Comparison of ENCODE assay signal across 9 mouse cellular contexts in the genomic region with DNA sequence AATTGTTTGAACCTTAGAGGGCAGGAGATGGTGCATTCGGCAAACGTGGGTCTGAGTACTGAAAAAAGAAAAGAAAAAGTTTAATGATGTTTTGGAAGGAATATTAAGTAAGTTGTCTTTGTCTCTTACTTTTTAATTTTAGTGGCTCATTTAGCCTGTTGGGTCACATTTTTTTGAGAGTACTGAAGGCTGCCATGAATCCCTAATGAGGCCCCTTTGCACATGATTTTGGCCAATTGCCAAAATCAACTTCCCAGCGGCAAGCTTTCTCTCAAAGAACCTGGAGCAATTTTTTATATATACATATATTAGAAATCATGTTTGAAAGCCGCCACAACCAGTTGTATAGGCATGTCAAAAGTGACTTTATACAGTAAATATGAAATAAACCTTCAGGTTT.
A peak's percentile ranks its signal among the peaks of the same experiment; 100 is the strongest.
DNase-seq lines count a peak whose midpoint lies in the region; ATAC-seq and TF ChIP-seq lines count a peak whose summit lies in the region.
"Had no signal": no experiment of that assay in that cellular context is flagged by ENCODE, and none has a peak within 500 bp of the region (broad histone marks: within the 10 kb centered on the region; RNA-seq: fewer than 3 reads in every experiment).

No protein-coding gene starts in this region.

- TF ChIP-seq CTCF in kidney, adult 2 months (conservative IDR thresholded peaks at IDR 0.05; ENCODE audit: insufficient read depth, insufficient read length, low read depth, low read length), result no peak

- H3K27me3 ChIP-seq in kidney, adult 2 months (replicated peaks; ENCODE audit: control insufficient read depth, insufficient read depth, low read length), result no peaks in the 10 kb centered on the region
- H3K27me3 ChIP-seq in midbrain, embryonic 11.5 days (ENCODE audit: control insufficient read depth, insufficient read depth, low read length), result no peaks in the 10 kb centered on the region
- H3K27me3 ChIP-seq: liver, embryonic 13.5 days had no signal

- no peaks in the 10 kb centered on the region for H3K4me1 ChIP-seq in kidney, adult 2 months (ENCODE audit: control insufficient read depth, insufficient read depth, low read length)
- peaks cover 7% of the 10 kb centered on the region for H3K4me1 ChIP-seq in midbrain, embryonic 11.5 days (ENCODE audit: control insufficient read depth, insufficient read depth, low read length)
- H3K4me1 ChIP-seq: liver, embryonic 13.5 days had no signal

- peak; percentile 28 to 42 for DNase-seq in right cerebral cortex, postnatal 10 days (ENCODE audit: low spot score in 2 of 2)
- DNase-seq in right cerebral cortex, postnatal 14 days, result no peak
- DNase-seq in heart, adult 9 months (ENCODE audit: low spot score in 2 of 2), result peak; percentile 28 to 58
- peak; percentile 69 for DNase-seq in kidney, adult 2 months
- DNase-seq in midbrain, embryonic 11.5 days (ENCODE audit: low spot score, missing footprints), result no peak
- no peak for DNase-seq in urinary bladder, postnatal 10 days (ENCODE audit: low spot score)
- DNase-seq in urinary bladder, adult 2 months (ENCODE audit: low spot score), result no peak
- DNase-seq in cerebellum, adult 8-10 months, result no peak
- DNase-seq: liver, embryonic 13.5 days had no signal

- H3K36me3 ChIP-seq in kidney, adult 2 months (ENCODE audit: control insufficient read depth, insufficient read depth, low read length), result no peaks in the 10 kb centered on the region
- no peaks in the 10 kb centered on the region for H3K36me3 ChIP-seq in midbrain, embryonic 11.5 days (ENCODE audit: control insufficient read depth, insufficient read depth, low read length)
- H3K36me3 ChIP-seq: liver, embryonic 13.5 days had no signal

- WGBS in kidney, adult 2 months, result 32% methylated on average over 4 of the region's 4 CpGs
- WGBS in midbrain, embryonic 11.5 days, result 61% methylated on average over 4 of the region's 4 CpGs

- H3K27ac ChIP-seq in kidney, adult 2 months (ENCODE audit: insufficient read depth, low read depth, low read length), result peak overlapping the region; percentile 87
- H3K27ac ChIP-seq in midbrain, embryonic 11.5 days (ENCODE audit: low read depth, low read length), result peak overlapping the region; percentile 78

- H3K9ac ChIP-seq in midbrain, embryonic 11.5 days (ENCODE audit: low read length), result peak overlapping the region; percentile 43; the same call in 1 of the 2 replicates
- H3K9ac ChIP-seq: liver, embryonic 13.5 days had no signal

- no peaks in the 10 kb centered on the region for H3K9me3 ChIP-seq in midbrain, embryonic 11.5 days (ENCODE audit: control insufficient read depth, low read length)
- H3K9me3 ChIP-seq: liver, embryonic 13.5 days had no signal

- no peak for ATAC-seq in midbrain, embryonic 11.5 days (ENCODE audit: low FRiP score)

- peak overlapping the region; percentile 26 for H3K4me2 ChIP-seq in midbrain, embryonic 11.5 days
- H3K4me2 ChIP-seq: liver, embryonic 13.5 days had no signal

- no peak for TF ChIP-seq POLR2A in kidney, adult 2 months (IDR thresholded peaks at IDR 0.05; ENCODE audit: low read depth, low read length)

- H3K4me3 ChIP-seq in kidney, adult 2 months (ENCODE audit: insufficient read depth, low read depth, low read length), result no peak overlapping the region; the same call in 1 of the 2 replicates
- H3K4me3 ChIP-seq in midbrain, embryonic 11.5 days (ENCODE audit: low read depth, low read length), result peak overlapping the region; percentile 19
- H3K4me3 ChIP-seq: liver, embryonic 13.5 days had no signal

Comparison
In these comparisons a context has a peak if more than half of its experiments do, and no peak if none do; other contexts are left out.
1. DNase-seq: peak in right cerebral cortex, postnatal 10 days (2 of 2), heart, adult 9 months (2 of 2) and kidney, adult 2 months (single experiment); none in right cerebral cortex, postnatal 14 days (single experiment), midbrain, embryonic 11.5 days (single experiment), urinary bladder, postnatal 10 days (single experiment), urinary bladder, adult 2 months (single experiment) and cerebellum, adult 8-10 months (single experiment).